Mouse (Mus musculus) myocyte (in vitro differentiated cells): Measurements from ENCODE around the gene Avp. TPM values are rescaled to one million over a fixed set of nuclear protein-coding genes. Genes with fewer than 3 reads are reported as not detected.
A peak's percentile ranks its signal among the peaks of the same experiment; 100 is the strongest.

Experiments used
- H3K27me3 ChIP-seq: one replicate; pipeline ENCODE4 v1.6.1; 2011; ENCODE audit not compliant: control insufficient read depth, insufficient read depth, insufficient read length
- H3K36me3 ChIP-seq: one replicate; pipeline ENCODE4 v1.6.1; 2011; ENCODE audit not compliant: control insufficient read depth, insufficient read depth
- H3K4me2 ChIP-seq: one replicate; pipeline ENCODE4 v1.6.1; 2011; ENCODE audit warnings: low read depth, control low read depth
- H3K4me3 ChIP-seq: one replicate; pipeline ENCODE4 v1.5.1; 2011; ENCODE audit warnings: mild to moderate bottlenecking, control low read depth, moderate library complexity
- H3K79me2 ChIP-seq: one replicate; pipeline ENCODE4 v1.6.1; 2011; ENCODE audit not compliant: control insufficient read depth, insufficient read depth
- H3ac ChIP-seq: one replicate; pipeline ENCODE4 v1.6.1; 2011; ENCODE audit not compliant: control insufficient read depth, insufficient read length
- CEBPB ChIP-seq: IDR thresholded peaks from 2 replicates; pipeline ENCODE4 v1.6.1; 2011; ENCODE audit warnings: mild to moderate bottlenecking, moderate library complexity; ENCODE audit not compliant: poor library complexity, insufficient read depth, severe bottlenecking
- E2F4 ChIP-seq: IDR thresholded peaks from one replicate; pipeline ENCODE4 v1.6.1; 2011; ENCODE audit warnings: mild to moderate bottlenecking, control low read depth, moderate library complexity; ENCODE audit not compliant: insufficient read depth
- MAX ChIP-seq: IDR thresholded peaks from one replicate; pipeline ENCODE4 v1.6.1; 2011; ENCODE audit warnings: low read depth, mild to moderate bottlenecking, control low read depth
- MYOD1 ChIP-seq, 3 experiments: IDR thresholded peaks; one replicate each; pipeline ENCODE4 v1.6.1; 2011; ENCODE audit warnings: control low read depth in 2 of 3, low read depth in 2 of 3, mild to moderate bottlenecking in 2 of 3, moderate library complexity in 1 of 3; ENCODE audit not compliant: insufficient read length in 2 of 3, control insufficient read depth in 1 of 3
- MYOG ChIP-seq, 3 experiments: IDR thresholded peaks; one replicate each; pipeline ENCODE4 v1.6.1; 2011; ENCODE audit warnings: control low read depth in 2 of 3, low read depth in 2 of 3, mild to moderate bottlenecking in 2 of 3; ENCODE audit not compliant: insufficient read length in 2 of 3, control insufficient read depth in 1 of 3, insufficient read depth in 1 of 3
- POLR2A ChIP-seq: IDR thresholded peaks from one replicate; pipeline ENCODE4 v1.6.1; 2011; ENCODE audit warnings: low read depth, mild to moderate bottlenecking, control low read depth, moderate library complexity; ENCODE audit not compliant: insufficient read length
- POLR2AphosphoS2 ChIP-seq: IDR thresholded peaks from one replicate; pipeline ENCODE4 v1.6.1; 2011; ENCODE audit warnings: low read depth, control low read depth; ENCODE audit not compliant: insufficient read length
- REST ChIP-seq: IDR thresholded peaks from one replicate; pipeline ENCODE4 v1.6.1; 2011; ENCODE audit warnings: mild to moderate bottlenecking, control low read depth, moderate library complexity; ENCODE audit not compliant: insufficient read depth, insufficient read length
- SRF ChIP-seq: IDR thresholded peaks from one replicate; pipeline ENCODE4 v1.6.1; 2011; ENCODE audit warnings: low read depth; ENCODE audit not compliant: control insufficient read depth, insufficient read length
- TCF12 ChIP-seq: IDR thresholded peaks from one replicate; pipeline ENCODE4 v1.6.1; 2011; ENCODE audit warnings: mild to moderate bottlenecking, control low read depth; ENCODE audit not compliant: poor library complexity, insufficient read depth, severe bottlenecking
- TCF3 ChIP-seq: IDR thresholded peaks from one replicate; pipeline ENCODE4 v1.6.1; 2011; ENCODE audit warnings: low read depth, control low read depth; ENCODE audit not compliant: insufficient read length
- USF1 ChIP-seq: IDR thresholded peaks from one replicate; pipeline ENCODE4 v1.6.1; 2011; ENCODE audit warnings: low read depth, mild to moderate bottlenecking, control low read depth, moderate library complexity
- polyA plus RNA-seq: library from polyadenylated mRNA; unstranded; fragments of >200 nt; fragmentation: generic; extraction: Trizol; gene quantifications from one replicate; pipeline ENCODE4 v1.2.1, GENCODE M21; 2012; ENCODE audit warnings: missing spikeins

Avp gene
- polyA plus RNA-seq, 1 experiment: not detected

DNA sequence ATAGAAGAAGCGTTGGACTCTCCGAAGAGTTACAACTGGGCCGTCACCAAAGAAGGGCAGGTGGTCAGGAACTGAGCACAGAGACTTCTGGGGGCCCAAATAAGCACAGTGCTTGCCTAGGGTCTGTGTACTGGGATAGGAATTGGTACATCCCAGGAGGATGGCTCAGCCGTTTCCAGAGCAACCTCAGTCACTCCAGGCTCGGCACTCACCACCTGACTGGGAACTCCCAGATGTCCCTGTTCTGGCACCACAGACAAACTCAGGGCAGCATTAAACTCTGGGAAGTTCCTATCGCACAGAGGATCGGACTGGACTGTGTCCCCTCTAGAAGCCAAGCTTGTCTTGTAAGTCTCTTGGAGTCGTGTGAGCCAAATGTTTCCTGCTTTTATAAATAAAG, 17.4 kb downstream of the Avp start:
- Histone ChIP-seq H3ac (no peak overlapping the region), H3K79me2 (peaks cover 13% of the 10 kb centered on the region), H3K36me3 (peaks cover 6% of the 10 kb centered on the region), H3K27me3 (no peaks in the 10 kb centered on the region), H3K4me2 (peak overlapping the region; percentile 84), H3K4me3 (peak overlapping the region; percentile 81)
- TF ChIP-seq POLR2AphosphoS2: no peak
- no peak for TF ChIP-seq CEBPB
- no peak for TF ChIP-seq MYOD1 (IDR thresholded peaks at IDR 0.05; ENCODE audit: control insufficient read depth in 1 of 3, insufficient read length in 2 of 3, low read depth in 2 of 3)
- TF ChIP-seq USF1: no peak
- TF ChIP-seq TCF12: no peak
- TF ChIP-seq TCF3: no peak
- no peak for TF ChIP-seq POLR2A
- no peak for TF ChIP-seq MAX
- no peak for TF ChIP-seq MYOG (IDR thresholded peaks at IDR 0.05; ENCODE audit: control insufficient read depth in 1 of 3, insufficient read depth in 1 of 3, insufficient read length in 2 of 3, low read depth in 2 of 3)
- no peak for TF ChIP-seq E2F4
- TF ChIP-seq REST: no peak
- TF ChIP-seq SRF: no peak

DNA sequence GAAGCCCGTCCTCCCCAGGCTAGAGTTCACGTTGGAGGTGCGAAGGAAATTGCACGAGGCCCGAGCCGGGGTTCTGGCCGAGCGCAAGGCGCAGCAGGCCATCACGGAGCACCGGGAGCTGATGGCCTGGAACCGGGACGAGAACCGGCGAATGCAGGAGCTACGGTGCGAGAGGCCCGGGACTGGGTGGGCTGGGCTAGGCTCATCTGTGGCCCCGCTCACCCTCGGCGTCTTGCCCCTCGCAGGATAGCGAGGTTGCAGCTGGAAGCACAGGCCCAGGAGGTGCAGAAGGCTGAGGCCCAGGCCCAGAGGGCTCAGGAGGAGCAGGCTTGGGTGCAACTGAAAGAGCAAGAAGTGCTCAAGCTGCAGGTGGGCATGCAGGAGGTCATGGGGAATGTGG, 18.3 kb downstream of the Avp start:
- peak overlapping the region; percentile 84 for H3K4me2 ChIP-seq
- H3K4me3 ChIP-seq: peak overlapping the region; percentile 81
- no peak for TF ChIP-seq MYOG (IDR thresholded peaks at IDR 0.05; ENCODE audit: control insufficient read depth in 1 of 3, insufficient read depth in 1 of 3, insufficient read length in 2 of 3, low read depth in 2 of 3)
- no peak for TF ChIP-seq MAX
- TF ChIP-seq SRF: no peak
- no peak for TF ChIP-seq E2F4
- no peak for TF ChIP-seq USF1
- TF ChIP-seq POLR2AphosphoS2: no peak
- no peak for TF ChIP-seq TCF12
- no peak for TF ChIP-seq POLR2A
- no peak for TF ChIP-seq TCF3
- TF ChIP-seq MYOD1 (IDR thresholded peaks at IDR 0.05; ENCODE audit: control insufficient read depth in 1 of 3, insufficient read length in 2 of 3, low read depth in 2 of 3): no peak
- TF ChIP-seq CEBPB: no peak
- no peak for TF ChIP-seq REST
- peaks cover 6% of the 10 kb centered on the region for H3K36me3 ChIP-seq
- H3K27me3 ChIP-seq: no peaks in the 10 kb centered on the region
- peak overlapping the region; percentile 82 for H3ac ChIP-seq
- H3K79me2 ChIP-seq: peaks cover 13% of the 10 kb centered on the region

DNA sequence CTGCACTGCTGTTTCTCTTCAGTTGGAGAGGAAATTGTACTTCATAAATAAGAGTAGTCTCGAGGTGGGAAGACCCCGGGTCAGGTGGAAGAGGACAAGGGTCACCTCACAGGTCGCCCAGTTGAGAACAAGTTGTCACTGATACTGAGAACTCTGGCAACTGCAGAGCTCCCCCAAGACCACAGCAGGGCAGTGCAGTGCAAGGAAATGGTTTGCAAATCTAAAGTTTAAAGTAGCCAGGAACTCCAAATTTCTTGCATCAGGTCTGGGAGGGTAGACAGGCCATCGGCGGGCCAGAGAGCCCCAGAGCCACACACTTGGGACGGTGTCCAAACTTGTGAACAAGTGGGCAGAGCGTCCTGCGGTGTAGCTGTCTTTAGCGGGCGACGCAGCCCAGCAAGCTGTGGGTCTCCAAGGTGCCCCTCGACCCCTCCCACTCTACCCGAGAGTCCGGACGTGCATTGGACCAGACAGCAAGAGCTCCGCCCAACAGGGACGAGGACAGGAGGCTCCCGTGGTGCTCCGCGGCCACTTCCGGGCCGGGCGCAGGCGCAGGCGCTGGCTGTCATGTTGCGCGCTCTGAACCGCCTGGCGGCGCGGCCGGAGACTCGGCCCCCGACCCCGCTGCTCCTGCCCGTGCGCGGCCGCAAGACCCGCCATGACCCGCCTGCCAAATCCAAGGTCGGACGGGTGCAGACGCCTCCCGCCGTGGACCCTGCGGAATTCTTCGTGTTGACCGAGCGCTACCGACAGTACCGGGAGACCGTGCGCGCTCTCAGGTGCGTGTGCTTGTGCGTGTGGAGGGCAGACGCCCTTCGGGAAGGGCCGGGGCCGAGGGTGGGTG, 18.9 kb downstream of the Avp start, which contains the start of gene Mrps26:
Mrps26 (plus strand) TSS at position 531 of the 844 bp plus-strand sequence.
- H3K27me3 ChIP-seq: no peaks in the 10 kb centered on the region
- peaks cover 9% of the 10 kb centered on the region for H3K36me3 ChIP-seq
- H3K4me3 ChIP-seq: peak within 1 kb of the TSS; percentile 81
- TF ChIP-seq POLR2A: peak; percentile 90
- no peak for TF ChIP-seq CEBPB
- TF ChIP-seq POLR2AphosphoS2: peak; percentile 95
- TF ChIP-seq SRF: peak; percentile 42
- no peak for TF ChIP-seq E2F4
- no peak for TF ChIP-seq TCF12
- TF ChIP-seq TCF3: no peak
- TF ChIP-seq MYOD1 (IDR thresholded peaks at IDR 0.05; ENCODE audit: control insufficient read depth in 1 of 3, insufficient read length in 2 of 3, low read depth in 2 of 3): no peak
- TF ChIP-seq REST: no peak
- TF ChIP-seq MAX: no peak
- no peak for TF ChIP-seq USF1
- peak in 1 of 3 experiments; percentile 2 for TF ChIP-seq MYOG (IDR thresholded peaks at IDR 0.05; ENCODE audit: control insufficient read depth in 1 of 3, insufficient read depth in 1 of 3, insufficient read length in 2 of 3, low read depth in 2 of 3)
- peaks cover 13% of the 10 kb centered on the region for H3K79me2 ChIP-seq
- H3K4me2 ChIP-seq: peak within 1 kb of the TSS; percentile 84
- peak within 1 kb of the TSS; percentile 82 for H3ac ChIP-seq

DNA sequence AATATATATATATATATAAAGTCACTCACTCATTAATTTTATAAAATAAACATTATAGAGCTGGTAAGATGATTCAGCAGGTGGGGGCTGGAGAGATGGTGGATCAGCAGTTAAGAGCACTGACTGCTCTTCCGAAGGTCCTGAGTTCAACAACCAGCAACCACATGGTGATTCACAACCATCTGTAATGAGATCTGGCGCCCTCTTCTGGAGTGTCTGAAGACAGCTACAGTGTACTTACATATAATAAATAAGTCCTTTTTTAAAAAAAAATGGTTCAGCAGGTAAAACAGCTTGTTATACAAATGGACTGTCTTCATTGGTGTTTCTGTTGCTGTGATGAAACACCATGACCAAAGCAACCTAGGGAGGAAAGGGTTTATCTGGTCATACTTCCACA, 24.3 kb downstream of the Avp start:
- no peak overlapping the region for H3ac ChIP-seq
- H3K4me3 ChIP-seq: no peak overlapping the region
- no peaks in the 10 kb centered on the region for H3K27me3 ChIP-seq
- H3K79me2 ChIP-seq: no peaks in the 10 kb centered on the region
- H3K36me3 ChIP-seq: peaks cover 6% of the 10 kb centered on the region
- H3K4me2 ChIP-seq: no peak overlapping the region
- TF ChIP-seq POLR2AphosphoS2 (no peak), USF1 (no peak), POLR2A (no peak), E2F4 (no peak), REST (no peak), CEBPB (no peak), TCF3 (no peak), SRF (no peak), TCF12 (no peak), MYOG (IDR thresholded peaks at IDR 0.05; ENCODE audit: control insufficient read depth in 1 of 3, insufficient read depth in 1 of 3, insufficient read length in 2 of 3, low read depth in 2 of 3) (no peak), MYOD1 (IDR thresholded peaks at IDR 0.05; ENCODE audit: control insufficient read depth in 1 of 3, insufficient read length in 2 of 3, low read depth in 2 of 3) (no peak), MAX (no peak)
